Mouse (Mus musculus) MN1 (cell line): ENCODE results near the gene Tspan13.

Experiments used
- DNase-seq: peaks from one replicate; pipeline ENCODE4 v3.0.0-alpha.2; 2016; ENCODE audit warnings: low spot score

Tspan13 gene

GRCm38 (mm10) chr12:35975898-35976297 is 66.4 kb downstream of the Tspan13 start:
- no peak for DNase-seq

GRCm38 (mm10) chr12:35966768-35967141 is 75.5 kb downstream of the Tspan13 start:
- no peak for DNase-seq

- no peak for DNase-seq
Observed at GRCm38 (mm10) chr12:35966098-35966767, 76.1 kb downstream of the Tspan13 start.
